Mouse (Mus musculus): ENCODE results near the gene Usp5. TPM values are rescaled to one million over a fixed set of nuclear protein-coding genes. Genes with fewer than 3 reads are reported as not detected.
"Not testable (repeated sequence)": the region's sequence is repeated elsewhere in the genome, so short reads cannot be mapped to it uniquely, and the experiment has no call there.

The Usp5 gene
- polyA plus RNA-seq, 1 experiment from 2014 or later, result 212 TPM

DNA sequence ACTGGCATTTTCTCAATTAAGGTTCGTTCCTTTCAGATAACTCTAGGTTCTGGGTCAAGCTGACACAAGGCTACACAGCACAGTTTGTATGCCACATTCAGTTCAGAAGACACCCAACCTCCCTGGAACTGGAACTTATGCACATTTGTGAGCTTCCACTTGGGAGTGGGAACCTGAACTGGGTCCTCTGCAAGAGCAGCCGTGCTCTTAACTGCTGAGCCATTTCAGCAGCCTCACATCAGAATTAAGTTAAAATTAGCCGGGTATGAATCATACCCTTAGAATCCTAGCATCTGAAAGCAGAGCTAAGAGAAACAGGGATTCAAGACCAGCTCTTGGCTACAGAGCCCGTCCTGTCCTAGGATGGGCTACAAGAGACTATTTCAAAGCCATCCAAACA is 21.9 kb downstream of the Usp5 start:
- H3K4me1 ChIP-seq, result peaks cover 58% of the 10 kb centered on the region
- no peak for DNase-seq (ENCODE audit: low spot score)
- 89% methylated on average over 4 of the region's 4 CpGs for WGBS

DNA sequence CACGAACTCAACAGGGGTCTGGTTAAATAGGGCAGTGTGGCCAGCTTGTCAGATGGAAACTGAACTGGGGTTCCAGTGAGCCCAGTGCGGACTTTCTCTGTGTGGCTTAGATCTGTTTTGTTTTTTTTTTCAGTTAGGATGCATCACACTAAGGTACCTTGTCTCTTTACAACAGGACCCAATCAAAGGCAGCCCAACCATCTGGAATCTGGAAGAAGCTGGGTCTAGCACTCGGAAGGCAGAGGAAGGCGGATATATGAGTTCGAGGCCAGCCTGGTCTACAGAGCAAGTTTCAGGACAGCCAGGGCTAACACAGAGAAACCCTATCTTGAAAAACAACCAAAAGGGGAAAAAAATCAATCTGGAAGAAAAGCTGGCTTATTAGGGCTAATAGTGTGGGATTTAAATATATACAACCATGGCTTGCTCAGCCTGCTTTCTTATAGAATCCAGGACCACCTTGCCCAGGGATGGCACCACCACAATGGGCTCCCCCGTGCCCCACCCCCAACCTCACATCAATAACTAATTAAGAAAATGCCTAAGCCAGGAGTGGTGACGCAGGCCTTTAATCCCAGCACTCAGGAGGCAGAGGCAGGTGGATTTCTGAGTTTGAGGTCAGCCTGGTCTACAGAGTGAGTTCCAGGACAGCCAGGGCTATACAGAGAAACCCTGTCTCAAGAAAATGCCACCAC is 22.7 kb downstream of the Usp5 start:
- Histone ChIP-seq H3K9me3 (replicated peaks) (no peaks in the 10 kb centered on the region), H3K4me1 (peaks cover 50% of the 10 kb centered on the region), H3K27me3 (ENCODE audit: low read depth, poor library complexity, severe bottlenecking) (no peaks in the 10 kb centered on the region), H3K4me3 (peak overlapping the region; percentile 60; the same call in 1 of the 2 replicates), H3K36me3 (peaks cover 20% of the 10 kb centered on the region), H3K27ac (replicated peaks) (peak overlapping the region; percentile 89)
- 74% methylated on average over 7 of the region's 7 CpGs for WGBS
- no peak for DNase-seq (ENCODE audit: low spot score)

More for the DNA sequence above, 21.9 kb downstream of the Usp5 start:
- Histone ChIP-seq H3K9me3 (replicated peaks) (no peaks in the 10 kb centered on the region), H3K4me3 (no peak overlapping the region), H3K27me3 (ENCODE audit: low read depth, poor library complexity, severe bottlenecking) (no peaks in the 10 kb centered on the region), H3K27ac (replicated peaks) (no peak overlapping the region), H3K36me3 (peaks cover 28% of the 10 kb centered on the region)

DNA sequence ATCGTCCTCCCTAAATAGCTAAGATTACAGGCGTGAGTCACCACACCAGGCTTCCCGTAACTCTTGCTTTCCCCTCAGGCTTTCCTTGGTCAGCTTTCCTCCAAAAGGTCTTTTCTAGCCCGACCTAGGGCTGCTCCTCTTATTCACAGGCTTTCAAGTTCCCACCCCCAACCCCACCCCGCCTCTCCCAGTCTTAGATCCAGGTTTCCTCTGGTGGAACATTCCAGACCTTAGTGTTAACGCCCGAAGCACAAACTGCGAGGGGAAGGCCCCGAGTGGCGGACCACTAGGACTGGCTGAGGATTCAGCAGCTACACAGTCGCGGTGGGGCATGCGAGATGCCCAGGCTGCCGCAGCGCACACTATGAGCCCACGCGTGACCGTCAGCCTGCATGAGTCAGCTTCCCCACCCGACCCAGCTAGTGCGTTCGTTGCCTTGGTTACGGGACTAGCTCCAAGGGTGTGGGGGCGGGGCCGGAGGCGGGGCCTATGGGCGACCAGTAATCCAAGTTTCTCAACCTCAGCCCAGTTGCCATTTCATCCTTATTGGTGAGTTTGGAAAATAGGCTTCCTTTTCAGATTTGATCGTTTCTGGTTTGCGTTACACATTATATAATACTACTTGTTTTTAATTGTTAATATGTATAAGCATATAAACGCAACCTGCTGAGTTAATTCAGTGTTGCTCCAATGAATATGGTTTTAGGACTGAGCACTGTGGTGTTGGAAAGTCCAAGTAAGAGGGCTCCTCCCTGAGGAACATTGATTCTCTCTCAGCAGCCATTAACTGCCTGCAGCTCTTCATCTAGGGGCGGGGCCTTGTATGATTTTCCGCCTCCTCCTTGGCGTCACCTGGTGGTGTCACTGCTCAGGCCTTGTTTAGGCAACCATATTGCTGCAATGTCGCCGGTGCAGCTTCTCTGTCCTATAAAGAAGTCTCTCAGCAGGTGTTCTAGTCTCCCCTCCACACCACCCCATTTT is 23.7 kb downstream of the Usp5 start:
- Histone ChIP-seq H3K9me3 (replicated peaks) (no peaks in the 10 kb centered on the region), H3K4me3 (peak overlapping the region; percentile 60), H3K36me3 (peaks cover 10% of the 10 kb centered on the region), H3K27me3 (ENCODE audit: low read depth, poor library complexity, severe bottlenecking) (no peaks in the 10 kb centered on the region), H3K4me1 (peaks cover 47% of the 10 kb centered on the region), H3K27ac (replicated peaks) (peak overlapping the region; percentile 89)
- DNase-seq (ENCODE audit: low spot score), result peak; percentile 92
- 2% methylated on average over 34 of the region's 34 CpGs for WGBS

DNA sequence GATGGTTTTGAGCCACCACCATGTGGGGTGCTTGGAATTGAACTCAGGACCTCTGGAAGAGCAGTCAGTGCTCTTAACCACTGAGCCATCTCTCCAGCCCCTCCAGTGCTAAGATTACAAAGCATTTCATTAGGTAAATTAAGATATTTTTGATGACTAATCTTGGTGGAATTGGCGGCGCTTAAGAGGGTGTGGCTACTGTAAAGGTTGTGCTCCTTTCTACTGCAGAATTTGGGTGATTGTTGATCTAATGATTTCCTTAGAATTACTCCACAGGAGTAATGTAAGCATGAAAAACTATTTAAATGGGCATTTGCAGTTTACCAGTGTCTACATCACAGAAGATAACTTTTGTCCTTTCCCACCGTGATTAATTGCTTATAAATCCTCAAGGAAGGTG is 24.9 kb downstream of the Usp5 start:
- no peak overlapping the region for H3K4me3 ChIP-seq
- no peak overlapping the region for H3K27ac ChIP-seq (replicated peaks)
- no peaks in the 10 kb centered on the region for H3K36me3 ChIP-seq
- H3K27me3 ChIP-seq (ENCODE audit: low read depth, poor library complexity, severe bottlenecking), result no peaks in the 10 kb centered on the region
- WGBS, result 89% methylated on average over 3 of the region's 3 CpGs
- peaks cover 34% of the 10 kb centered on the region for H3K4me1 ChIP-seq
- no peak for DNase-seq (ENCODE audit: low spot score)
- no peaks in the 10 kb centered on the region for H3K9me3 ChIP-seq (replicated peaks)

DNA sequence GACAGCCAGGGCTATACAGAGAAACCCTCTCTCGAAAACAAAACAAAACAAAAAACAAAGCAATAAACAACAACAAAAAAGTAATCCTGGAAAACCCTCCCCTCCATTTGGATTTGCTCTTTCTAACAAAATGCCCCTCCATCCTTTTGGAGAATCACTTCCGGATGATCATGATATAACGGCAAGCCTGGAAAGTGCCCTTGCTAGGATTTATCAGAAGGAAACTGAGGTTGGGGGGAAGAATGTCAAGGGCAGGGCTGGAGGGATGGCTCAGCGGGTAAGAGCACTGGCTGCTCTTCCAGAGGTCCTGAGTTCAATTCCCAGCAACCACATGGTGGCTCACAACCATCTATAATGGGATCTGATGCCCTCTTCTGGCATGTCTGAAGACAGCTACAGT is 25.6 kb downstream of the Usp5 start:
- not testable (repeated sequence) for DNase-seq (ENCODE audit: low spot score)
- WGBS, result 94% methylated on average over 4 of the region's 4 CpGs

DNA sequence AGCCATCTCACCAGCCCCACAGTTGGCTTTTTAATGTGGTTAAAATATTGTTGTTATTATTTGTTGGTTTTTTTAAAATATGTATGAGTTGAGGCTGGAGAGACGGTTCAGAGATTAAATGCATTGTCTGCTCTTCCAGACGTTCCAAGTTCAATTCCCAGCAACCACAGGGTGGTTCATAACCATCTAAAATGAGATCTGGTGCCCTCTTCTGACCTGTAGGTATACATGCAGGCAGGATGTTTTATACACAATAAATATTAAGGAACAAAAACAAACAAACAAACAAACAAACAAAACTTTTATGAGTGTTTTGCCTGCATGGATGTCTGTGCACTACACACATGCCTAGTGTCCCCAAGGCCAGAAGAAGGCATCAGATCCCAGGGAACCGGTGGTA is 26.2 kb downstream of the Usp5 start:
- DNase-seq (ENCODE audit: low spot score), result no peak
- Histone ChIP-seq H3K4me1 (peaks cover 21% of the 10 kb centered on the region), H3K9me3 (replicated peaks) (no peaks in the 10 kb centered on the region), H3K36me3 (no peaks in the 10 kb centered on the region), H3K27me3 (ENCODE audit: low read depth, poor library complexity, severe bottlenecking) (no peaks in the 10 kb centered on the region), H3K4me3 (no peak overlapping the region), H3K27ac (replicated peaks) (no peak overlapping the region)
- 75% methylated on average over 3 of the region's 3 CpGs for WGBS

More for the DNA sequence above, 25.6 kb downstream of the Usp5 start:
- not testable (repeated sequence) for H3K36me3 ChIP-seq; H3K4me3 ChIP-seq; H3K9me3 ChIP-seq (replicated peaks); H3K27me3 ChIP-seq (ENCODE audit: low read depth, poor library complexity, severe bottlenecking); H3K27ac ChIP-seq (replicated peaks)
- peaks cover 28% of the 10 kb centered on the region for H3K4me1 ChIP-seq

DNA sequence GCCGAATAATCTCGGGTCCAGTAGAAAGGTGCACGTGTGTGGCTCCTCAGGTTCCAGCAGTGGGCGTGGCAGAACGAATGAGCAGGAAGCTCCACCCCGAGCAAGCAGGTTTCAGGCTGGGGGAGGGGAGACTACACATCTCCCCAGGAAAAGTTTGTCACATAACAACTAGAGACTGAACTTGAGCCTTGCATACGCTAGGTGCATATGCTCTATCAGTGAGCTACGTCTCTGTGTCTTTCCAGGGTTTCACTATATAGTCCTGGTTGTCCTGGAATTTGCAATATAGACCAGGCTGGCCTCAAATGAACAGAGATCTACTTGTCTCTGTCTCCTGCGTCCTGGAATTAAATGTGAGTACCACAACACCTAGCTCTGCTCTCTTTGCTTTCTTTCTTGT is 26.9 kb downstream of the Usp5 start:
- WGBS, result 12% methylated on average over 6 of the region's 9 CpGs
- not testable (repeated sequence) for H3K4me3 ChIP-seq; H3K9me3 ChIP-seq (replicated peaks); H3K27ac ChIP-seq (replicated peaks); H3K36me3 ChIP-seq; H3K27me3 ChIP-seq (ENCODE audit: low read depth, poor library complexity, severe bottlenecking); DNase-seq (ENCODE audit: low spot score)
- H3K4me1 ChIP-seq, result peaks cover 19% of the 10 kb centered on the region

DNA sequence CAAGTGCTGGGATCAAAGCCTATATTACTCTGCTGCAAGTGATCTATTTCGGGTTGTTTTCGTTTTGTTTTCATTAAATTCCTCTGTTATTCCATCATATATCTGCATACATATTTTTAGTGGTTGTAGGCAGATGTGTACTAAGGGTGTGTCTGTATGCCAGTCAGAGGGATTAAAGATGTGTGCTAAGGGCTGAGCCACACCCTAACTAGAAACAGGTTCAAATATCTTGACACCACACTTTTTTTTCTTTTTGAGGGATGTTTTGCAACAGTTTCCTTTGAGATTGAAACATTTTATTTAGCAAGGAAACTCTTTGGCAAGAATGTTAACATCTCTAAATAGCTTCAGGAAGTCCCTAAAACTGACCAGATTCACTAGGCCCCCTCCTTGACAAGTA is 33.1 kb downstream of the Usp5 start:
- no peaks in the 10 kb centered on the region for H3K36me3 ChIP-seq
- no peaks in the 10 kb centered on the region for H3K4me1 ChIP-seq
- H3K27me3 ChIP-seq (ENCODE audit: low read depth, poor library complexity, severe bottlenecking), result no peaks in the 10 kb centered on the region
- no peak overlapping the region for H3K4me3 ChIP-seq
- no peak for DNase-seq (ENCODE audit: low spot score)
- H3K9me3 ChIP-seq (replicated peaks), result no peaks in the 10 kb centered on the region
- H3K27ac ChIP-seq (replicated peaks), result no peak overlapping the region
- 85% methylated on average over 2 of the region's 2 CpGs for WGBS

DNA sequence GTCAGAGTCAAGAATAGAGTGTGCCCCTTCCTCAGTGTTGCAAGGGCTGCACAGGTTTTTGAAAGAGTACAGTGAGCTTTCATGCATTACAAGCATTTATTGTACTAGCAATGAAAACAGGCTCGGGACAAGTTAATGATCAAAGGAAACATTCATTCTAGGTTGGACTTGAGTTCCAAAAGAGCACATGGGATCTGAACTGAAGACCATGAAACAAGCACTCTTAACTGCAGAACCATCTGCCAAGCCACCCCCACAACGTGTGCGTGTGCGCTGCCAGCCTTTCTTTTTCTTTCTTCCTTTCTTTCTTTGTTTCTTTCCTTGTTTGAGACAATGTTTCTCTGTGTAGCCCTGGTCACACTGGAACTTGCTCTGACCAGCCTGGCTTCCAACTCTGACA is 33.5 kb downstream of the Usp5 start:
- no peaks in the 10 kb centered on the region for H3K9me3 ChIP-seq (replicated peaks)
- no peak for DNase-seq (ENCODE audit: low spot score)
- no peak overlapping the region for H3K4me3 ChIP-seq
- no peaks in the 10 kb centered on the region for H3K4me1 ChIP-seq
- no peak overlapping the region for H3K27ac ChIP-seq (replicated peaks)
- no peaks in the 10 kb centered on the region for H3K36me3 ChIP-seq
- 88% methylated on average over 4 of the region's 4 CpGs for WGBS
- no peaks in the 10 kb centered on the region for H3K27me3 ChIP-seq (ENCODE audit: low read depth, poor library complexity, severe bottlenecking)

DNA sequence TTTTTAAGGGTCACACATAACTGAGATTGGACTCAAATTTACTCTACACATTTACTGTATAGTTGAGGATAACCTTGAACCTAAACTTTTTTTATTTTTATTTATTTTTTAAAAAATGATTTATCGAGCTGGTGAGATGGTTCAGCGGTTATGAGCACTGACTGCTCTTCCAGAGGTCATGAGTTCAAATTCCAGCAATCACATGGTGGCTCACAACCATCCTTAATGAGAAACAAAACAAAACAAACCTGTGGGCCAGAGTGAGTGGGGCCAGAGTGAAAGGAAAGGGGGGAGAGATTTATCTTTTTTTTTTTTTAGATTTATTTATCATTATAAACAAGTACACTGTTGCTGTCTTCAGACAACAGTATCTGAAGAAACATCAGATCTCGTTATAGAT is 37.4 kb downstream of the Usp5 start:
- WGBS, result 81% methylated on average over 3 of the region's 3 CpGs
- Histone ChIP-seq H3K4me1 (peaks cover 3% of the 10 kb centered on the region; the same call in 1 of the 2 replicates), H3K27me3 (ENCODE audit: low read depth, poor library complexity, severe bottlenecking) (no peaks in the 10 kb centered on the region), H3K27ac (replicated peaks) (no peak overlapping the region), H3K4me3 (no peak overlapping the region), H3K36me3 (no peaks in the 10 kb centered on the region), H3K9me3 (replicated peaks) (no peaks in the 10 kb centered on the region)
- no peak for DNase-seq (ENCODE audit: low spot score)

DNA sequence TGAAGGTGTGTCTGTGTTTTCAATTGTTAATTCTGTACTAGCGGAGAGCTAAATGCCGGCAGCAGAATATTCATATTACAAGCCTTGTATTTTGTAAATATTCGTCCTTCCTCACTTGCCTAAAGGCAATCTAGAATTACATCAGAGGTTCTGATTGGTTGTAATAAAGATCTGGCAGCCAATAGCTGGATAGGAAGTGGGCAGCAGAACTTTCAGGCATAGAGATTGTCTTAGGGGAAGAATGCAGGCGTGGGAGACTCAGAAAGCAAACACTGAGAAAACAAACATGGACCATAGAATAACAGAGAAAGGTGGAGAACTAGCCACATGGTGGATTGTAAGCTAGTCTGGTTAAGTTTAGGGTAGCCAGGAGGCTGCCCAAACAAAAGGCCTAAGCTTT is 39.2 kb downstream of the Usp5 start:
- no peak for DNase-seq (ENCODE audit: low spot score)
- H3K27ac ChIP-seq (replicated peaks), result no peak overlapping the region
- H3K4me1 ChIP-seq, result peaks cover 3% of the 10 kb centered on the region; the same call in 1 of the 2 replicates
- no peaks in the 10 kb centered on the region for H3K27me3 ChIP-seq (ENCODE audit: low read depth, poor library complexity, severe bottlenecking)
- no peaks in the 10 kb centered on the region for H3K9me3 ChIP-seq (replicated peaks)
- no peak overlapping the region for H3K4me3 ChIP-seq
- WGBS, result 79% methylated on average over 4 of the region's 4 CpGs
- no peaks in the 10 kb centered on the region for H3K36me3 ChIP-seq

DNA sequence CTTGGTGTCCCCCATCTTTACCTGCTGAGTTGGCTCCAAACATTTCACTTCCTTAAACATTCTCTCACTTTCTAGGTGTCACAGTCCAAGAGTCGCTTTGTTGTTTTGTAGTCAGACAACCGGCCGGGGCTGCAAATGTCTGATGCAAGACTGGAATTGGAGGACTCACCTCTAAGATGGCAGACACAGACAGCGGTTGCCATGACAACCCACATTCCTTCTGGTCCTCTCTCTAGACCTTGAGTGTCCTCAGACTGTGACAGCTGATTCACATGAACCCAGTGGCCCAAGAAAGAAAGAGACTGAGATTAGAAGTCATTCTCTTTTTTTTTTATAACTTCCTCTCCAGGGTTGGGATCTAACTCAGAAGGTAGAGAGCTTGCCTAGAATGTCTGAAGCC is 39.8 kb downstream of the Usp5 start:
- 90% methylated on average over 4 of the region's 4 CpGs for WGBS
- Histone ChIP-seq H3K36me3 (no peaks in the 10 kb centered on the region), H3K4me3 (no peak overlapping the region), H3K27me3 (ENCODE audit: low read depth, poor library complexity, severe bottlenecking) (no peaks in the 10 kb centered on the region), H3K9me3 (replicated peaks) (no peaks in the 10 kb centered on the region), H3K4me1 (peaks cover 3% of the 10 kb centered on the region; the same call in 1 of the 2 replicates), H3K27ac (replicated peaks) (no peak overlapping the region)
- DNase-seq (ENCODE audit: low spot score), result no peak

DNA sequence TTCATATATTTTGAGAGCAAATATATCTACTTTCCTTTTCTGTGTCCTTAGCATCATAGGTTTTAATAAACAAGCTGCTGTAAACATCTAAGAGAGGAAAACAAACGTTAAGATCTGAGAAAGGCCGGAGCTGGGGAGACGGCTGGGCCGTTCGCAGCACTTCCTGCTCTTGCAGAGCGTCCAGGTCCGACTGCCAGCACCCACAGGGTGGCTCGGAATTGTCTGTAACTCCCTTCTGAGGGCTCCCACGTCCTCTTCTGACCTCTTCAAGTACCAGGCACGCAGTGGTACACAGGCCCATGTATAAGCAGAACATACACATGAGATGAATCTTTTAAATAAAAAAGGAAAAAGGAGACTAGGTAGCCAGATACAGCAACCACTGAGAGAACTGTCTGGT is 41.6 kb downstream of the Usp5 start:
- no peaks in the 10 kb centered on the region for H3K36me3 ChIP-seq
- H3K4me3 ChIP-seq, result no peak overlapping the region
- no peak for DNase-seq (ENCODE audit: low spot score)
- WGBS, result 80% methylated on average over 10 of the region's 10 CpGs
- H3K4me1 ChIP-seq, result peaks cover 7% of the 10 kb centered on the region
- no peaks in the 10 kb centered on the region for H3K9me3 ChIP-seq (replicated peaks)
- no peak overlapping the region for H3K27ac ChIP-seq (replicated peaks)
- no peaks in the 10 kb centered on the region for H3K27me3 ChIP-seq (ENCODE audit: low read depth, poor library complexity, severe bottlenecking)

Data from midbrain, embryonic 10.5 days (tissue).